Mouse (Mus musculus): ENCODE results near the gene Sox5.

Sox5 gene

DNA sequence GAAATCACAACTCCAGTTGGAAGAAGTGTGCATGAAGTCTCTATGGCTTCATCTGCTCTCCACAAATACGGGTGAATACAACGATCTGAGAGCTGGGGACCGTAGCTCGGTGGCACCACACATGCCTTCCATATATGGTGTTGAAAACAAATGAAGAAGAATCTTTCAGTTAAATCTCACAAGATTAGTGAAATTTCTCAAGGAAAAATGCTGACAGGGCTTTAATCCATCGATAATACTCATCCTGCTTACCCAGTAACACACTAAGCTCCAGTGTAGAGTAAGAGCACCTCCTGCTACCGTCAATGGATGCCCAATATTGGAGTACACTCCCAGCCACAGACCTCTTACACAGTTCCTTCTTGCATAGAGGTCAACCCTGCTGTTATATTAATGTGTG lies 678.2 kb downstream of the Sox5 start:
- DNase-seq (ENCODE audit: low spot score): no peak

DNA sequence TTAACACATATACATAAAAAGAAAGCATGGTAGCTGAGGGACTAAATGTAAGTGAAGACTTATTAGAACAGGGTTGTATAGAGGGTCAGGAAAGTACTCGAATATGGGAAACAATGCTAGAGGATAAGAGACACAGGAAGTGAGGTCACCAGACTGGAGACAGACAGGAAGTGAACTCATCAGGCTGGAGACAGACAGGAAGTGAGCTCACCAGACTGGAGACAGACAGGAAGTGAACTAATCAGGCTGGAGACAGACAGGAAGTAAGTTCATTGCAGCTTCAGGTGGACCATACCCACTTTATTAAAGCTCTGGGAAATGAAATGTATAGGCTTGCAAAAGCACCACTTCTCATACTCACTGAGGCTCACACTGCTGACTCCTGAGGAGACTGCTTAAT lies 680.9 kb downstream of the Sox5 start:
- DNase-seq (ENCODE audit: low spot score): no peak

DNA sequence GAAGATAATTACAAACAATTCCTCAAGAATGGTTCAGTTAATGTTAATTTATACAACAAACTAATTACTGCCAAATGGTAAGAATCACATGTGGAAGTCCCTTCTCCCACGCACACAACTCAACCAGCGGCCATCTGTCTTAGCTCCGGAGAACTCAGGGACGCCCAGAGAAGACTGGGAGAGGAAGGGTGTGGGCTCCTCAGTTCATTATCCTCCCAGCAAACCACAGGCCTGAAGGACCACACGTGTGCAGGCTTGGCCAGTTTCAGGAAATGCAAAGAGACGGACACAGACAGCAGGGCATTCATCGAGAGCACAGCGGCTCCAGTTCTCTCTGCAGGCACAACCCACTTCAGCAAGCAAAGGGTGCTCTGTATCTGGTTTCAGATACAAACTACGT lies 683.7 kb downstream of the Sox5 start:
- peak; percentile 65 for DNase-seq (ENCODE audit: low spot score)

DNA sequence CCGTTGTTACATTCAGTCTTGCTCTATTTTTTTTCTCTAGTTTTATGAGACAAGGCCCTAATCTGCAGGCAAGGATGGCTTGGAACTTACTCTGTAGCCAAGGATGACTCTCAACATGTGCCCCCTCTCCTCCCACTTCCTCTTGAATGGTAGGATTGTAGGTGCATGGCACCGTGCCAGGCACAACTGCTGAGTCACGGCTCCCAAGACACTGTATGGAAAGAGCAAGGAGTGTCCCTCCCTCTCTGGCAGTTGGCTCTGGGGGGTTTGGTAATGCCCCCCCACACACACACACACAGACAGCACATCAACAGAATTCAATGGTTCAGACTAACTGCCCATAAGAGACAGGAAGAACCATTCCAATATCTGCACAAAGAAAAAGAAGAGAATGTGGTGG lies 693.5 kb downstream of the Sox5 start:
- no peak for DNase-seq (ENCODE audit: low spot score)

GRCm38 (mm10) chr6:144086096-144086810 lies 695.5 kb downstream of the Sox5 start:
- no peak for DNase-seq (ENCODE audit: low spot score)

DNA sequence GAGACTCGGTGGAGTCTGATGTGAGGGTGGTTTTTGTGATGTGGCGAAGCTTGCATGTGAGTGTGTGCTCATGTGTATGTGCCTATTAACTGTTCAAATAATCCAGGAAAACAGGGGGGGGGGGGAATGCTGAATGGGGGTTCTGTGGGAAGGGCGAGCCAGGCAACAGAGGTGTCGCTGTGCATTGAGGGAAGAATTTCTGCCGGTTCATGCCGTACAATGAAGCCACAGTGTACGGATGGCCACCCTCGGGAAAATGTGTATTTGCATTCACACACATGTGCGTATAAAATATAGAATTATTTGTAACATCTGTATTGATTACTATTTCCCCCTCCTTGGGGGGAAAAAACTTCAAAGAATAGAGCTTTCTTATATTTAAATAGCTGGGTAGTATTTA lies 699.5 kb downstream of the Sox5 start:
- no peak for DNase-seq (ENCODE audit: low spot score)

- no peak for DNase-seq (ENCODE audit: low spot score)
These were observed 704.0 kb downstream of the Sox5 start for GRCm38 (mm10) chr6:144077826-144078225.

GRCm38 (mm10) chr6:144076376-144076775 lies 705.4 kb downstream of the Sox5 start:
- DNase-seq (ENCODE audit: low spot score): no peak

DNA sequence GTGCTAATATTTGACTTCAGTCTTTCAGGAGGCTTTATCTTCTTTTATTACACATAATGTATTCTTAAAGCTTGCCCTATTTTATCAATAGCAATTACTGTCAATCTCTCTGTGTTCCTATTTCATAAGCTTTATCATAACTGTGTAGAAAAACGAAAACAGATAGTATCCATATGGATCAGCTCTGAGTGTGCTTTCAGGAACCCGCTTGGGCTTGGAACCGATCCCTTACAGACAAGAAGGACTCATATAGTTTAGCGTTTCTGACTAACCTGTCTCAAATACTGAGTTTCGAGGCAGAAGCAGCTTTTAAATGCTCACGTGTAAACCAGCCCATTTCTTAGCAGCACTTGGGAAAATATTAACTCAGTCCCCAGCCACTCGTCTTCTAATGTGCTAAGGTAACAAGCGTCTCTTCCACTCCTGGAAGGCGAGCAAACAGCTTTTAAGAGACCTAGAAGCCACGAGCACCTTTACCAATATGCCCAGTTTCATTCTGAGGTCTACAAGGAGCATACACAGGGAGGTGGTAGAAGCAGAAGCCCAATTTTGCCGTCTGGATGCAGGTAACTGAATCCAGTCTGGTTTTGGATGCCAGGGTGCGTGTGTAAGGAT lies 706.3 kb downstream of the Sox5 start:
- no peak for DNase-seq (ENCODE audit: low spot score)

DNA sequence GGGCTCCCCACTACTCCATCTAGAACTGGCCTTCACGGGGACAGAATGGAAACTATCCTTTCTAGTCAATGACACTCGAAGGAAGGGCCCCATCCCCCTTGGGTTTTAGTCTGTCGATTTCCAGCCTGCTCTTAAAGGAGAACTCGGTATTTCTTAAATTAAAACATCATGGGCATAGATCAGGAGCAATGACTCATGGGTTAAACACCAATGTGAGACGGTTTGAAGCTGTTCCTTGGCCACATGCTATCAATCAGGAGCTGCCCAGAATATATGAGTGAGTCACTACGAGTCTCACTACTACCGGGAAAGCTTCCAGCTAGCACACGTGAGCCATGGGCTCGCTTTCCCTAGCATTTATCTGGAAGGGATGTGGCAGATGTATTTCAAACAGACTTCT lies 707.0 kb downstream of the Sox5 start:
- DNase-seq (ENCODE audit: low spot score): peak; percentile 16

DNA sequence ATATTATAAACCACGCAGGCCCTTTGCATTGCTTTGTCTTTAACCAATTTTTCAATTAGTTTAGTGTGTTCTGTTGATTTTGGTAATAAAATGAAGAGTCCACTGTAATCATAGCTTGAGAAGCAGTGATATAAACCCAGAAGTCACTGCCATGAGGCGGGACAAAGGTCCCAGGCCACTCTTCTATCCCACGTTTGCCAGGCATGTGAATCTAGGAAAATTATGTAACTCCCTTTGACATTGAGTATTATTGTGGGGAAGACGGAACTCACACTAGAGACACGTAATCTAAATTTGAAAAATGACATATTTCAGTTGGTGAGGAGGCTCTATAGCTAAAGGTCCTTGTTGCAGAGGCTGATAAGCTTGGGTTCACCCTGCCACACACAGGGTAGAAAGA lies 711.3 kb downstream of the Sox5 start:
- DNase-seq (ENCODE audit: low spot score): no peak

DNA sequence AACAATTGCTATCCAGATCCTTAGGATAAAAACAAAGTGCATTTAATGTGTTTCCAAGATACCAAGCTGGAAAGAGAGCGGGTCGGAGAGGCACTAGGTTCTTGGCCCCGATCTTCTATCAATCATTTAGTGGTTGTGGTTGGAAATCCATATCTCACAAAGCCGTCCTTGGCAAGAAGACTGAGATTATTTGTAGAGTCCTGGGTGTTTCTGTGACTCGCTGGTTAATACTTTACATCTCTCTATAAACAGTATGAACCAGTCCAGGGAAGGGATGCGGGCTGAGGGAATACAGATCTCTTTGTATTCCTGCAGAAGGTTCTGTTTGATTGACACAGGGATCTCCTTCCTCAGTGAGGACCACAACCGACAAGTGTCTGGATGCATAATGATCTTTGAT lies 714.3 kb downstream of the Sox5 start:
- DNase-seq (ENCODE audit: low spot score): no peak

DNA sequence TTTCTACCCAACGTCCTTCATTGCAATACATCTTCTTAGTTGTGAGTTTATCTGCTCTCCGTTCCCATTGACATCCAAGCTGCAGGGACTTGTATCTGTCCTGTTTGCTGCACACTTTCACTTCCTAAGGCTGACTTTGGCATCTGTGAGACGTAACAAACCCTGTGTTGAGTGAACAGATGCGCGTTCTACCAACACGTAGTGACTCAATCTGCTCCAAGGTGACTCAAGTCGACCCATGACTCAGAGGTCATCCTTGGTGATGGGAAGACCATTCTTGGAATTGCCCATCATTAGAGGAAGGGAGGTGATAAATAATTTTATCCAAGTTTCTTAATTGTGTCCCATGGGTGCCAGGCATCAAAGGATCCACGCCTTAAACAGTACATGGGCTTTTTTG lies 719.3 kb downstream of the Sox5 start:
- DNase-seq (ENCODE audit: low spot score): no peak

GRCm38 (mm10) chr6:144061814-144062213 lies 720.0 kb downstream of the Sox5 start:
- no peak for DNase-seq (ENCODE audit: low spot score)

DNA sequence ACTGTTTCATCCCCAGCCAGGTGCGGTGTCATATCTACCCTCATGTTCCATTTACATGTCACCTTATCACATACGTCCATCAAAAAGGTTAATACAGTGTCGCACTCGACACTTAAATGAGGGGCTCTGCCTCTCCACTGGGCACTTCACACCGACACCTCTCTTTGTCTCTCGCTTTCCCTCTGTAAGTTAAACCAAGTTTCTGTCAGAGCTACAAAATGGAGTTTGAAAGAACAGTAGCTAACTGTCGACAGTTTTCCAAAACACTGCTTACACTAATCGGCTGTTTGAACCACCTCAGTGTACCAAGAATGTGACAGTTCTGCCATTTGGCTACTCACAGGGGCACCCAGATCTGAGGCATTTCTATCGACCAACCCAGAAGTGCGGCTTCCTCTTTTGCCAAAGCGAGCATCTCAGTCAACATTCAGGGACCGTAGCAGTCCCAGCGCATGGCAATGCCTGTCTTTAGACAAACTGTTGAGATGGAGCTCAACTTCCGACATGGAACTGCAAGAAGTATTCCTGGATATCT lies 724.6 kb downstream of the Sox5 start:
- DNase-seq (ENCODE audit: low spot score): no peak

DNA sequence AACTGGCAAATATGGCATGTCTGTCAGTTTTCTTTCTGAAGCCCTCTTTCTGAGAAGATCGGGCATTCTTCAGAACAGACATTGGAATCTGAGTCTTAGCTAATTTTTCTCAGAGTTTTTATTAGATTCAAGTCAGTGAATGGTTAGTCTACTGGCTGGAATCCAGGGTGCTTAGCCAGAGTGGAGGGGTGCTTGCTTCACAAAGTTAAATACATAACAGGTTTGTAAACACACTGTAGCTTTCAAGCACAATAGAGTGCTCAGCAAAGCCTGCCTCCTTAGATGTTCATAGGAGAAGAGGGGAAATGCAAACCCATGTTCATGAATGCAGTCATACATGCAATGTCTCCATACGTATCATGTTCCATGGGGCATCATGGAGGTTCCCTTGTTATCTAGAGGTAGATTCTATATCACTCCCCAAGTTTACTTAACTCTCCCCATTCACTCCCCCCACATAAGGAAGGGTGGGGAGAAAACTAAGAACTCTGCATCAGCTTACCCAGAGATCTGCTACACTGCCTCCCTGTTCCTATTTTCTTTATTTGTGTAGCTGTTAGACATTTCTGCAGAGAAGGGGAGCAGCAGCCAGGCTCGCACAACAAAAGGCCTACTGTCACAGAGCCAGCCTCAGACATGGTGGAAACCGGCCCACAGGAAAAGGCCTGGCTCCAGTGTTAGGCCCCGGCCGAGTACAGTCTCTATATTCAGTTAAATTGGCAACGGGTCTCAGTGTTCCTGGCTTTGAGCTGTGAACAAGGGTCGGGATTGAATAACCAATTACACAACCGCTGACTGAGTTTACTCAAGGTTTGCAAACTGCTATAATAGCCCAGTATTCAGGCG lies 725.3 kb downstream of the Sox5 start:
- DNase-seq (ENCODE audit: low spot score): no peak

DNA sequence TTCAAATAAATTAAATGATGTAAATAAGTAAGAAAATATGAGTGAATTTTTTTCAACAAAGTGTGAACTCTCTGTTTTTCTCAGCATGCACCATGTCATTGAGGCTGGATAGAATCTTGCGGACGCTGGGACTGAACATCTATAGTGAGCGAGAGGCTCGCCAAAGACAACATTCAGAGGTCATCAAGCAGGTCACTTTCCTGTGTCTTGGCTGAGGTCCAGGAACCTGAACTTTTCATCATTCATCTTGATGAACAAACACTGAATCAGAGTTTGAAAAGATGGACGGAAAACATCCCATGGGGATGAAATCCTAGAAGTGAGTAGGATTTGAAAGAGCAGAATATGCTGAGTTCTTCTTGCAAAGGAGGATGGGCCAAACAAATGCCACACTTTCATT lies 729.3 kb downstream of the Sox5 start:
- peak; percentile 45 for DNase-seq (ENCODE audit: low spot score)

DNA sequence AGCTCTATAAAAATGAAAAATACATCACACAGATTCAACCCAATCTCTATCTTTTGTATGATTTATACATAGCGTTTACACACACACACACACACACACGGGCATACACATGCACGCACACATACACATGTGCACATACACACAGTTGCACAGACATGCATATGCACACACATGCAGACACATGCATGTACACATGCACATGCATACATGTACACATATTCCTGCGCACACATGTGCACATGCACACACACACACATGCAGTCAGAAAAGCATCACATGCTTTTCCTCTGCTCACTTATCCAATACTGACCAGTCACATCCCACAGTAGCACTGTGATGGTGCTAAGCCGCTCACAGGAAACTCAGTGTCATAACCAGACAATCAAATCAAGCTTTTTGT lies 730.5 kb downstream of the Sox5 start:
- DNase-seq (ENCODE audit: low spot score): no peak

DNA sequence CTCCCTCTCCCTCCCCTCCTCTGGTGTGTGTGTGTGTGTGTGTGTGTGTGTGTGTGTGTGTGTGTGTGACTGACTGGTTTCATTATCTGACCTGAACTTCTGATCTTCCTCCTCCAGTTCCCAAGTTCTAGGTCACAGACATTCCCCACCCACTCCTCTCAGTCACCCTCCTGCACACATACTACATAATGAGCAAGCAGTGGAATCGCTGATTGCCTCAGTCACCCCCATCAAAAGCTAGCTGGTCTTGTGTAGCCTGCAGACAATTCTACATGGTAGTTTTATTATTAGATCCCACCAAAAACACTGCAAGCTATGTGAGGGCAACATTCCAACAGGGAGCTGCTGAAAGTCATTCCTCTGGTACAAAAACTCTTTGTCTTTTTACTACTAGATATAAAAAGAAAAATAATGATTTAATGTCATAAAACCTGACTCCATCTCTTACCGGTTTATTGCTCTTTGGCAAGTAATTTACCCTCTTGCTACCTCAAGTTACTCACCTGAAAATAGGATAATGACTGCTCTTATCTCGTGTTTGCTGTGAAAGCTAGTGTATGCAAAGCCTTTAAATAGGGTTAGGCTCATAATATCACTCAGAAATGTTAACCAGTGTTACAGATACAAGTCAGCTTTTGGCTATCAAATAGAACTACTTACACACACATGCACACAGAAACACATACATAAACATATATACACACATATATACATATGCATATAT lies 733.4 kb downstream of the Sox5 start:
- no peak for DNase-seq (ENCODE audit: low spot score)

- DNase-seq (ENCODE audit: low spot score): no peak
These were observed 736.3 kb downstream of the Sox5 start for GRCm38 (mm10) chr6:144045503-144045902.

DNA sequence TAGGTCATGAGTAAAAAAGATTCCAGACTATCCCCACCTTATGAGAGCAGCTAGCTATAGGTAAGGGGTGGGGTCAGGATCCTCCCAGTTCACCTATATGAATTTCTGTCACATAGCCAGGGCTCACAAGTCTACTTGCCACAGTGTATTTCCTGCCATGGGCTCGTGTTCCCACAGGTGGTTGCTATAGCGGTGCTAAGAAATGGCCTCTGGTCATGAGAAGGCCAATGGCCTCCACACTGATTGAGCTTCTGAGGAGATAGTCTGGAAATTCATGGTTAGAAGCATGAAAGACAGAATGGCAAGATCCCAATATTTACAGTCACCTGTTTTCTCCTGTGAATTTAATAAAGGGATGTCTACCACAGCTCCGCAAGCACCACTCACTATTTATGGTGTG lies 737.4 kb downstream of the Sox5 start:
- DNase-seq (ENCODE audit: low spot score): no peak

GRCm38 (mm10) chr6:144042936-144043335 lies 738.8 kb downstream of the Sox5 start:
- DNase-seq (ENCODE audit: low spot score): peak; percentile 63

All from embryo, embryonic 10 days (tissue).